Mouse (Mus musculus) spleen, postnatal 10 days (tissue): ENCODE measurements around the gene Cyp4f15.
"Not testable (repeated sequence)": the region's sequence is repeated elsewhere in the genome, so short reads cannot be mapped to it uniquely, and the experiment has no call there.

Source experiments
- DNase-seq, 2 experiments: peaks; one replicate each; pipeline ENCODE4 v3.0.0; 2021 to 2022; ENCODE audit warnings: low spot score in 2 of 2

The Cyp4f15 gene

GRCm38 (mm10) chr17:32685048-32685750 is at the start of gene Cyp4f15:
Gene Cyp4f15 (plus strand): TSS chr17:32685627.
- DNase-seq: no peak

- no peak for DNase-seq
These were observed 49.1 kb upstream of the Cyp4f15 start for GRCm38 (mm10) chr17:32636341-32636740.

DNA sequence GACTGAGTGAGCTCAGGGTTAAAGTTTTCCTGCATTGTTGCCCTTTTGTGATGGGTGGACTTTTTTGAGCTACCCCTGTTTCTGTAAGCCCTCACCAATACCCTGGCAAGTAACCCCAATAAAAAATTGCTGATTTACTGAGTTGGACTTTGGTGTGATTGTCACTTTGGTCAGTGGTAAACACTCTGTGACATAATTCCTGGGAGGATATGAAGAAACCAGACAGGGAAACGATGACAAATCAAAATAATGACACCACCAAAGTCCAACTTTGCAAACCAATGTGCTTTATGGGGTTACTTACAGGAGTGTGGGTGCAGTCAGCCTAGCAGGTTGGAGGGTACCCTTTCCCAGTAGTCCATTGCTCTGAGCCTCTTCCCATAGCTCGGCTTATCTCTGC is 48.3 kb upstream of the Cyp4f15 start:
- DNase-seq: no peak

GRCm38 (mm10) chr17:32646631-32647030 is 38.8 kb upstream of the Cyp4f15 start:
- no peak for DNase-seq

DNA sequence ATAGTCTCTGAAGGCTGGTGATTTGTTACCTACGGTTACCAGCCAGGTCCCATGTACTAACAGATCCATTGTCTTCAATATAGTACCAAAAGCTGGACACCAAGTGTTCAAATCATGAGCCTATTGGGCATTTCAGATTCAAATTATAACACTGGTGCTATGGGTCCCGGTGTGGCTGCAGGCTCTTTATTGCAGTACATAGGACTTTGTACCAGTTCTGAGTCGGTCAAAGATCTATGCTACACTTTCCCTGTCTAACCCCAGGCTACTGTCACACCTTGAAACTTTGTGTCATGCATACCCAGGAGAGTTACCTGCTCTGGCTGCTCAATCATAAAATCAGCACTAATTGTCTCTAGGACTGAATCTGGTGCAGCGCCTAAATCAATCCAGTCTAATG is 31.6 kb upstream of the Cyp4f15 start:
- DNase-seq: no peak

DNA sequence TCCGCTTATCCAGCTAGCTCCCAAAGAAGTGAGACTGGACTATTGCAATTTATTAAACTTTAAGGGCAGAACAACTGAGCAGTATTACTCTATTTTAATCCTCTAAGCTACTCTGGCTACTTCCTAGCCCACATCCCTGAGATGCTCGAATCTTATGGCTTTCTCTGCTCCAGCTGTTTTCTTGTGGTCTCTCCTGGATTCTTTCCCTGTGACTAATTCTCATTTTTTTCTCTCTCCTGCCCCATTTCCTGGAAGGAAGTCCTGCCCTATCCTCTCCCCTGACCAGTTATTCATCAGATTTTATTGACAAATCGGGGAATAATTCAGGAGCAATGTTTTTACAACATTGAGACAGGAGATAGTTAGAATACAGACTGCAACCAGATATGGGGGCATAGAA is 28.4 kb upstream of the Cyp4f15 start:
- no peak for DNase-seq

DNA sequence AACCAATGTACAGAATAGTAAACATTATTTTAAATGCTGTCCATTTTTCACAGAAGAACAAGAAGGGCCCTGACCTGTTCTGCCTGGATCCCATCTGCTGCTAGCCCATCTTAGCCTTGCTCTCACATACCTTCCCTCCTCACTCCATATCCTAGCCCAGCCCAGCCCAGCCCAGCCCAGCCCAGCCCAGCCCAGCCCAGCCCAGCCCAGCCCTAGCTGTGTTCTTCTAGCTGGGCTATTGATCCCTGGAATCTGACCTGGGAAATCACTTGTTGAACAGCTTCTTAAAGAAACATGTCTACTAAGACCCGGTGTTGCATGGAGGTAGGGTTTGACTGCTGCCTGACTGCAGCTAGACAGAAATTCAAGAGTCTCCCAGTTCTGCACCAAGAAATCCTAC is 27.2 kb upstream of the Cyp4f15 start:
- no peak for DNase-seq

DNA sequence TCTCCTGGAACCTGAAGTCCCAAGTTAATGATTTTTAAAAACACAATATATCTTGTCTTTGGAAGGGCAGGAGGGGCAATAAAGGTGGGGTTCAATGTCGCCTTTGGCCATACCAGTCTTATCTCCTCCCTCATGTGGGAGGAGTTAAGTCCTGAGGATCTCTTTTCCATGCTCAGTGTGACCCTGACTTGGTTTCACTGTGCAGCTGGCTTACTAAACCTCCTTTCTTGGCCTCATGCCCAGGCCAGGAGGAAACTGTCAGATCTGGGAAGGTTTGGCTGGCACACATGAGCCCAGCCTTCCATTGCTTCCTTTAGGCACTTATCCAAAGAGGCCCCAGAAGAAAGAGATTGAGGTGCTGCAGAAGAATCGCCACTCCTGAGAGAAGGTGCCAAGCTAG is 26.7 kb upstream of the Cyp4f15 start, which contains the start of gene Cyp4f40:
Cyp4f40 (plus strand) TSS at position 189 of the 400 bp plus-strand sequence.
- no peak for DNase-seq

DNA sequence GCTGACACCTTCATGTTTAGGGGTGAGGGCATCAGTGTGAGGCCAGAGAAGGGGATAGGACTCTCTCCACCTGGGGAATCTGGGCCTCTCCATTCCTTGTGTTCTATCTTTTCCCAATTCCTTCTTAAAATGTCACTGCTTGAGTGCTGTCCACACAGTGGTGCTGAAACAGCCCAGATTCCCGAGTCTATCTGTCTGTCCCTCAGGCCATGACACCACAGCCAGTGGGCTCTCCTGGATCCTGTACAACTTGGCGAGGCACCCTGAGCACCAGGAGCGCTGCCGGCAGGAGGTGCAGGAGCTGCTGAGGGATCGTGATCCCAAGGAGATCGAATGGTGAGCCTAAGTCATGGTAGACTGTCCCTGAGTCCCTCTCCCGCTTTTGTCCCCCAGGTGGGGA is 11.5 kb upstream of the Cyp4f15 start:
- no peak for DNase-seq

DNA sequence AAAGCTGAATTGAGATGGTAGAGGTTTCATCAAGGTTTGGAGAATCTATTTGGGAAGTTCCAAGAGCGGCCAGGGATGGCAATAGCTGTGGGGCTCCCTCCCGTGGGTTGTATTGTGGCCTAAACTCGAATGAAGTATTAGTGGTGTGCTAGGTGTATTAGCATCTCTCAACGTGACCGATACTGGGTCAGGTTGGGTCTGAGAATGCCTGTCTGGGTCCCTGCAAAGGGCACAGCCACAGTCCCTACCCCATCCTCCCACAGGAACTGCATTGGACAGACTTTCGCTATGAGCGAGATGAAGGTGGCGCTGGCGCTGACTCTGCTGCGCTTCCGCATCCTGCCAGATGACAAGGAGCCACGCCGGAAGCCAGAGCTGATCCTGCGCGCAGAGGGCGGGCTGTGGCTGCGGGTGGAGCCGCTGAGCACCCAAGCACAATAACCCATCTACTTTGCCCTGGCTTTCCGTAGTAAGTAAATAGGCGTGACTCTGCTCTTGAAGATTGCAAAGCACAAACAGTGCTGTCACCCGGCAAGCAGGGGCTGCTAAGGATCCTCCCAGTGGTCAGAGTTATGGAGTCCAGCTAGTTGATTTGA is 9.3 kb upstream of the Cyp4f15 start:
- no peak for DNase-seq

DNA sequence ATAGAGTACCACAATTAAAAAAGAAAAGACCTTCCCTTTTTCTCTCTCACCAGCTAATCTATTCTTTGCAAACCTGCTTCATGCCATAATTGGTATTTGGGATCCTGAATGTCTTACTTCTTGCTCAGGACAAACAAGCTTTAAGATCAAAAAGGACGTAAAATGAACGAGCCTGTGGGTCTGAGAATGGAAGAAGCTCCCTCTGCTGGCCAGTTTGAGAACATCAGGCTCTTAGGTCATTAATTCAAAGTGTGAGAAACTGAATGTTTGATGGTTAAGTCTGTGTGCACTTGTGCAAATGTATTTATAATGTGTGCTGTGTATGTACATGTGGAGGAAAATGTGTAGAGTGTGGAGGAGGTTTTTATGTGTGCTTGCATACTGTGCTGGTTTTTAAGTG is 5.0 kb upstream of the Cyp4f15 start:
- DNase-seq: peak; percentile 27 to 65

GRCm38 (mm10) chr17:32686722-32687121 is 1.3 kb downstream of the Cyp4f15 start:
- no peak for DNase-seq

GRCm38 (mm10) chr17:32690959-32691358 is 5.5 kb downstream of the Cyp4f15 start:
- no peak for DNase-seq

DNA sequence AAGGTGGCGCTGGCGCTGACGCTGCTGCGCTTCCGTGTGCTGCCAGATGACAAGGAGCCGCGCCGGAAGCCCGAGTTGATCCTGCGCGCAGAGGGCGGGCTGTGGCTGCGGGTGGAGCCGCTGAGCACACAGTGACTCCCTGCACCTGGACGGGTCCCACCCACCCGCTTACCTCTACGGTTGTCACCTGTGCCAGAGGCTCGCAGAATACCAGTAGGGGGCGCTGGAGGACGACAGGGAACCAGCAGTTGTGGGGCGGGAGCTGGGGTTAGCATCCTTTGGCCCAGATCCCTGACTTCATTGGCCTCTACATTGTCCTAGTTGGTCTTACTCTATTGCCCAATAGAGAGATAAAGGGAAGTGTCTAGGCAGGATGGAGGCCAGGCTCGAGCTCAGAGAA is 17.4 kb downstream of the Cyp4f15 start:
- peak in 1 of 2 experiments; percentile 32 for DNase-seq

GRCm38 (mm10) chr17:32710541-32710940 is 25.1 kb downstream of the Cyp4f15 start:
- not testable (repeated sequence) for DNase-seq

- DNase-seq: not testable (repeated sequence)
These were observed 36.7 kb downstream of the Cyp4f15 start for GRCm38 (mm10) chr17:32722151-32722550.

- DNase-seq: no peak
These were observed 37.3 kb downstream of the Cyp4f15 start for GRCm38 (mm10) chr17:32722771-32723170.

DNA sequence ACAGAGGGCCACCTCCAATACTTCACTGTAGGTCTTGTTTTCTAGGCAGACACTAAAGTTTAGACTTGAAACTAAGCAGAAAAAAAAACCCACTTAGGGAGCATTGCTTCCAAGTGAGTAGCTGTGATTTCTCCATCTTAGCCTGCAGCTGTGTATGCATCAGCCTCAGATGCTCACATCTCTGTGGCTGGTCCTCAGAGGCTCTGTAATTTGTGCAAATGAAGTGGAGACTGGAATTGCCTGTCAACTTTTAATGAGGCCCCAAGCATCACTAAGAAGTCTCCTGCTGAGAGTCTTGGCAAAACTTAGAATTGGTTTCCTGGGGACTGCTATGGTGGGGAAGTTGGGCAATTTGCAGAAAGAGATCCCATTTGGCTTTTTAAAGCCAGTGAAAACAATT is 40.9 kb downstream of the Cyp4f15 start:
- DNase-seq: not testable (repeated sequence)

DNA sequence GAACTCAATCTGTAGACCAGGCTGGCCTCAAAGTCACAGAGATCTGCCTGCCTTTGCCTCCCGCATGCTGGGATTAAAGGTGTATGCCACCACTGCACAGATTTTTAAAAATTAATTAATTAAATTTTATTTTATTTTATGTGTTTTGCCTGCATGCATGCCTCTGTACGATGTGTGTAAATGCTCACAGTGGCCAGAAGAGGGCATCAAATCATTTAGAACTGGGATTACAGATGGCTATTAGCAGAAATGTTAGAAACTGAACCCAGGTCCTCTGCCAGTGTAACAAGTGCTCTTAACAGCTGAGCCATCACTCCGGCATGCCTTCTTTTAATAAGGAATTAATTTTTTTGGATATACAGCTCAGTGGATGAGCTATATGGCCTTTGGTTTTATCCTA is 43.6 kb downstream of the Cyp4f15 start:
- DNase-seq: no peak

DNA sequence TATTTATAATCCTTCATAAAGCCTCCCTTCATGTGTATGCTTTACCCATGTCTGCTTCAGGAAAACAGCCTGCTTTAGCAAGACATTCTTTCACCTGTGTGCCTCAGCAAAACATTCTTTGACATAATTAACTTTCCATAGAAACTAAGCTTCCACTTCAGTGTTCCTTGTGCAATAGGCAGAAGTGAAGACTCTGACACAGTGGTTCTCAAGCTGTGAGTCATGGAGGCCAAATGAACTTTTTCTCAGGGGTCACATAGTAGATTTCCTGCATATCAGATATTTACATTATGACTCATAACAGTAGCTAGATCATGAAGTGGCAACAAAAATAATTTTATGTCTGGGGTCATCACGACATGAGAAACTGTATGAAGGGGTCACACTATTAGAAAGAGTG is 53.0 kb downstream of the Cyp4f15 start:
- DNase-seq: no peak

DNA sequence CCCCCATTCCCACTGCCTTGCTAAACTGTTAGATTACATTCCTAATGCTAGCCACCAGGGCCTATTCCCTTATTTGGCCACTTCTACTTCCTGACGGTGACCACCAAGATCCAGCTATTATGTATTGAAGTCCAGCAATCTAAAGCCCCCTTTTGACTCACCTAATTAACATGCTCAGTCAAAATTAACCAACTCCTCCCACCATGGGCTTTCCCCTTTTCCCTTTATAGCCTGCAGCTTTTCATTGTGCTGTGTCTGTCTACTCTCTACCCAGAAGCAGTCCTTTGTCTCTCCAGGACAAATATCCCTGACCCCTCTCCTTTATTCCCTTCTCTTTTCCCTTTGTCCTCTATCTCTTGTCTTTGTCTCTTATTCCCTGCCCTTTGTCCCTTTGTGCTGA is 55.6 kb downstream of the Cyp4f15 start:
- no peak for DNase-seq

GRCm38 (mm10) chr17:32750611-32751010 is 65.2 kb downstream of the Cyp4f15 start:
- no peak for DNase-seq
